27 mouse cellular contexts compared by ENCODE assay signal in the genomic region with DNA sequence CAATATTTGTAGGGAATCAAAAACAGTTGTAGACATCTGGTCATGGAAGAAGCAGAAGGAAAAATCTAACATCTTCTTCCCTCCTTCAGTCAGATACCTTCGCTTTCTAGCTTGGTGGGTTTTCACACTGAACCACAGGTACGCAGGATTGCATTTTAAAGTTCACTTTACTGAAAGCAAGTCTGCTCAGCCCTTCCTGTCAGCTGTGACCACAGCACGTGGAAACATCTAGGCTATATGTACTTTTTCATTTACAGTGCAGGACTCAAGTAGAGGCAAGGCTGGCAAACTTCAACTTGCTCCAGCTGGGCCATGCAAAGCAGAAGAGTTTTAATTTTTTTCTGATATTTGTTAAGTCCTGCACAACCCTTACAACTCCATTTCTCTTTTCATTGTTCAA.
DNase-seq lines count a peak whose midpoint lies in the region; ATAC-seq and TF ChIP-seq lines count a peak whose summit lies in the region.
"Had no signal": no experiment of that assay in that cellular context is flagged by ENCODE, and none has a peak within 500 bp of the region (broad histone marks: within the 10 kb centered on the region; RNA-seq: fewer than 3 reads in every experiment).

No protein-coding gene starts in this region.

- TF ChIP-seq CTCF in liver, adult 2 months (IDR thresholded peaks at IDR 0.05; ENCODE audit: low read depth, low read length) = no peak
- TF ChIP-seq CTCF in CH12.LX (conservative IDR thresholded peaks at IDR 0.05 in 1 of 2, IDR thresholded peaks at IDR 0.05 in 1 of 2; ENCODE audit: low read depth in 2 of 2, low read length in 2 of 2) = no peak

- H3K4me3 ChIP-seq in liver, adult 2 months (ENCODE audit: insufficient read depth, low read depth, low read length) = no peak overlapping the region
- no peak overlapping the region for H3K4me3 ChIP-seq in liver, embryonic 11.5 days (ENCODE audit: low read depth, low read length)
- H3K4me3 ChIP-seq in CH12.LX (replicated peaks in 1 of 3; ENCODE audit: low read depth in 2 of 3, low read length in 2 of 3, poor library complexity in 1 of 3) = no peak overlapping the region
- H3K4me3 ChIP-seq: embryonic facial prominence, embryonic 10.5 days; embryonic facial prominence, embryonic 13.5 days; erythroblast, embryonic 14.5 days; forebrain, embryonic 12.5 days; heart, embryonic 12.5 days; heart, embryonic 15.5 days had no signal

- intact Hi-C loops in heart, postnatal 14 days (cut with DNase I) = loop anchor here (5.0 kb wide), 1 partner anchor 62 kb away; no protein-coding TSS in a partner anchor

- peaks cover 4% of the 10 kb centered on the region; the same call in 1 of the 2 replicates for H3K36me3 ChIP-seq in liver, adult 2 months (ENCODE audit: control insufficient read depth, insufficient read depth, low read length)
- H3K36me3 ChIP-seq in liver, embryonic 11.5 days (ENCODE audit: control insufficient read depth, insufficient read depth, low read length) = no peaks in the 10 kb centered on the region
- no peaks in the 10 kb centered on the region for H3K36me3 ChIP-seq in CH12.LX (replicated peaks in 1 of 2; ENCODE audit: control insufficient read depth in 1 of 2, insufficient read depth in 1 of 2, low read length in 1 of 2)
- H3K36me3 ChIP-seq: embryonic facial prominence, embryonic 10.5 days; embryonic facial prominence, embryonic 13.5 days; forebrain, embryonic 12.5 days; heart, embryonic 12.5 days; heart, embryonic 15.5 days had no signal

- TF ChIP-seq RAD21 in CH12.LX (IDR thresholded peaks at IDR 0.05; ENCODE audit: low read depth, low read length) = no peak

- ATAC-seq in liver, embryonic 11.5 days (replicated peaks; ENCODE audit: low FRiP score) = no peak
- ATAC-seq: activated CD4-positive, CD25-positive, alpha-beta regulatory T cell, adult 4 months; forebrain, embryonic 16.5 days; hindbrain, postnatal 0 days had no signal

- in situ Hi-C loops in CH12.LX (cut with MboI; ENCODE audit: low pct_ligation_motif_present, low pct_unique_long_range_greater_than_20kb, low sequenced_read_pairs) = no loop called here

- no peak for DNase-seq in liver, adult 2 months (ENCODE audit: extremely low read depth, low read depth, low spot score)
- DNase-seq in liver, embryonic 11.5 days (ENCODE audit: low spot score) = no peak
- DNase-seq in CD4-positive, CD25-positive, alpha-beta regulatory T cell, adult 2 months (ENCODE audit: low read depth, low spot score) = peak; percentile 26
- DNase-seq in CH12.LX (ENCODE audit: extremely low read depth) = peak; percentile 16
- DNase-seq in heart, postnatal 14 days = no peak
- DNase-seq in right cerebral cortex, postnatal 10 days (ENCODE audit: low spot score in 2 of 2) = no peak
- DNase-seq: adrenal gland, adult 8-10 months; adrenal gland, postnatal 25 days; cerebellum, adult 11-12 months; cerebellum, adult 8-10 months; cerebellum, postnatal 10 days; cerebellum, postnatal 36 days; embryo, embryonic 11 days; gastrocnemius, postnatal 25 days; heart, adult 18-20 months; heart, postnatal 10 days; heart, postnatal 4 days had no signal

- H3K27ac ChIP-seq in liver, adult 2 months (replicated peaks; ENCODE audit: insufficient read depth, low read depth, low read length) = peak overlapping the region; percentile 8; the same call in 1 of the 2 replicates
- no peak overlapping the region for H3K27ac ChIP-seq in liver, embryonic 11.5 days (ENCODE audit: low read depth, low read length)
- H3K27ac ChIP-seq in CH12.LX (ENCODE audit: insufficient read depth, low read depth) = no peak overlapping the region
- H3K27ac ChIP-seq: embryonic facial prominence, embryonic 10.5 days; embryonic facial prominence, embryonic 13.5 days; forebrain, embryonic 12.5 days; heart, embryonic 15.5 days; hindbrain, embryonic 14.5 days; hindbrain, postnatal 0 days had no signal

- H3K9me3 ChIP-seq in liver, embryonic 11.5 days (ENCODE audit: control insufficient read depth, low read length) = no peaks in the 10 kb centered on the region
- H3K9me3 ChIP-seq in CH12.LX (replicated peaks; ENCODE audit: low read length) = no peaks in the 10 kb centered on the region
- H3K9me3 ChIP-seq: embryonic facial prominence, embryonic 10.5 days; embryonic facial prominence, embryonic 13.5 days; forebrain, embryonic 12.5 days; heart, embryonic 12.5 days; heart, embryonic 15.5 days had no signal

- peaks cover 31% of the 10 kb centered on the region for H3K4me1 ChIP-seq in liver, adult 2 months (ENCODE audit: control insufficient read depth, insufficient read depth, low read length)
- H3K4me1 ChIP-seq in liver, embryonic 11.5 days (replicated peaks; ENCODE audit: control insufficient read depth, insufficient read depth, low read length) = no peaks in the 10 kb centered on the region
- peaks cover 18 to 31% of the 10 kb centered on the region in 2 experiments for H3K4me1 ChIP-seq in CH12.LX (ENCODE audit: control insufficient read depth in 1 of 2, insufficient read depth in 2 of 2)

- peaks cover 2% of the 10 kb centered on the region; the same call in 1 of the 2 replicates for H3K79me2 ChIP-seq in liver, adult 2 months (ENCODE audit: control insufficient read depth, insufficient read depth, low read length)
- no peaks in the 10 kb centered on the region for H3K79me2 ChIP-seq in CH12.LX (replicated peaks; ENCODE audit: control insufficient read depth, extremely low read depth, insufficient read depth, poor library complexity, severe bottlenecking)

- TF ChIP-seq POLR2A in liver, adult 2 months (IDR thresholded peaks at IDR 0.05; ENCODE audit: extremely low read depth, insufficient read depth, low read length) = no peak
- no peak for TF ChIP-seq POLR2A in CH12.LX (IDR thresholded peaks at IDR 0.05; ENCODE audit: low read depth, low read length)

- 86% methylated on average over 3 of the region's 3 CpGs for WGBS in liver, adult 2 months
- 73% methylated on average over 3 of the region's 3 CpGs for WGBS in liver, embryonic 11.5 days

- dilution Hi-C loops in CH12.LX (cut with MboI; ENCODE audit: extremely low pct_ligation_motif_present, extremely low pct_unique_long_range_greater_than_20kb, low sequenced_read_pairs) = no loop called here

- H3K4me2 ChIP-seq in liver, embryonic 11.5 days = no peak overlapping the region
- H3K4me2 ChIP-seq in CH12.LX (ENCODE audit: insufficient read depth, low read depth, poor library complexity, severe bottlenecking) = peak overlapping the region; percentile 21
- H3K4me2 ChIP-seq: embryonic facial prominence, embryonic 13.5 days; forebrain, embryonic 12.5 days; heart, embryonic 12.5 days; heart, embryonic 15.5 days; hindbrain, embryonic 14.5 days had no signal

- H3K27me3 ChIP-seq in liver, adult 2 months (ENCODE audit: control insufficient read depth, insufficient read depth, low read length) = no peaks in the 10 kb centered on the region
- no peaks in the 10 kb centered on the region for H3K27me3 ChIP-seq in liver, embryonic 11.5 days (replicated peaks; ENCODE audit: control insufficient read depth, insufficient read depth, low read length)
- no peaks in the 10 kb centered on the region for H3K27me3 ChIP-seq in CH12.LX (replicated peaks)
- H3K27me3 ChIP-seq: embryonic facial prominence, embryonic 13.5 days; forebrain, embryonic 12.5 days; heart, embryonic 12.5 days; heart, embryonic 15.5 days had no signal

- no peak overlapping the region for H3K9ac ChIP-seq in liver, adult 2 months (ENCODE audit: low read depth, low read length)
- H3K9ac ChIP-seq in liver, embryonic 11.5 days (ENCODE audit: low read depth, low read length) = no peak overlapping the region
- H3K9ac ChIP-seq in CH12.LX (ENCODE audit: insufficient read depth, low read depth) = no peak overlapping the region
- H3K9ac ChIP-seq: embryonic facial prominence, embryonic 13.5 days; forebrain, embryonic 12.5 days; heart, embryonic 12.5 days; heart, embryonic 15.5 days; hindbrain, embryonic 14.5 days had no signal

- no peak for TF ChIP-seq EP300 in CH12.LX (IDR thresholded peaks at IDR 0.05; ENCODE audit: low read length)

TF ChIP-seq in CH12.LX, 34 proteins besides CTCF, POLR2A, EP300 and RAD21:
- no peak for TF ChIP-seq ZKSCAN1 (IDR thresholded peaks at IDR 0.05; ENCODE audit: borderline replicate concordance, low read depth, low read length)
- TF ChIP-seq ETS1 (conservative IDR thresholded peaks at IDR 0.05; ENCODE audit: low read depth, low read length) = peak; percentile 49; the same call in 1 of the 2 replicates
- TF ChIP-seq ELF1 (IDR thresholded peaks at IDR 0.05; ENCODE audit: low read depth, low read length) = no peak
- 0 out of 2 replicates have a peak, but pooled peaks have one; percentile 16 for TF ChIP-seq MAX (IDR thresholded peaks at IDR 0.05; ENCODE audit: low read length)
- no peak for TF ChIP-seq TCF12 (IDR thresholded peaks at IDR 0.05; ENCODE audit: low read depth, low read length)
- TF ChIP-seq MAFK (IDR thresholded peaks at IDR 0.05; ENCODE audit: insufficient replicate concordance, low read length) = no peak
- peak; percentile 85 for TF ChIP-seq BHLHE40 (IDR thresholded peaks at IDR 0.05; ENCODE audit: low read depth, low read length)
- TF ChIP-seq IRF4 (IDR thresholded peaks at IDR 0.05; ENCODE audit: low read depth, low read length) = no peak
- TF ChIP-seq CHD2 (IDR thresholded peaks at IDR 0.05; ENCODE audit: low read length) = no peak
- TF ChIP-seq UBTF (IDR thresholded peaks at IDR 0.05; ENCODE audit: low read depth, low read length) = no peak
- no peak for TF ChIP-seq MEF2A (IDR thresholded peaks at IDR 0.05; ENCODE audit: borderline replicate concordance, low read depth, low read length)
- no peak for TF ChIP-seq ZNF384 (IDR thresholded peaks at IDR 0.05; ENCODE audit: low read depth, low read length)
- no peak for TF ChIP-seq SMC3 (IDR thresholded peaks at IDR 0.05; ENCODE audit: low read depth, low read length)
- TF ChIP-seq USF2 (conservative IDR thresholded peaks at IDR 0.05; ENCODE audit: low read depth, low read length) = no peak
- TF ChIP-seq MXI1 (IDR thresholded peaks at IDR 0.05; ENCODE audit: low read depth, low read length) = no peak
- TF ChIP-seq MYC (IDR thresholded peaks at IDR 0.05; ENCODE audit: low read depth, low read length) = peak; percentile 65; the same call in 1 of the 2 replicates
- no peak for TF ChIP-seq CHD1 (IDR thresholded peaks at IDR 0.05; ENCODE audit: low read depth, low read length)
- no peak for TF ChIP-seq PAX5 (IDR thresholded peaks at IDR 0.05; ENCODE audit: low read length)

Comparison
In these comparisons a context has a peak if more than half of its experiments do, and no peak if none do; other contexts are left out.
1. DNase-seq: peak in CD4-positive, CD25-positive, alpha-beta regulatory T cell, adult 2 months (single experiment) and CH12.LX (single experiment); none in liver, adult 2 months (single experiment), liver, embryonic 11.5 days (single experiment), heart, postnatal 14 days (0 of 2) and right cerebral cortex, postnatal 10 days (0 of 2).